Mouse (Mus musculus) Patski (cell line): Measurements from ENCODE around the gene Arhgap10. TPM values are rescaled to one million over a fixed set of nuclear protein-coding genes. Genes with fewer than 3 reads are reported as not detected.

Experiments used
- ATAC-seq: fragments of 100-300 bp; one replicate; pipeline ENCODE4 v1.8.0; 2021
- CTCF ChIA-PET: fragments of 350-600 bp; sonication (Branson Sonifier 250); formaldehyde crosslinking; loops from one replicate; lab custom pipeline; 2022; ENCODE audit warnings: inconsistent platforms; lab: Charles Lee
- POLR2A ChIA-PET: fragments of 350-600 bp; sonication (Branson Sonifier 250); formaldehyde crosslinking; loops from one replicate; lab custom pipeline; 2022; ENCODE audit warnings: antibody characterized with exemption, inconsistent platforms; lab: Charles Lee
- DNase-seq: peaks from one replicate; pipeline ENCODE4 v3.0.0-alpha.2; 2011; ENCODE audit warnings: low read depth, low spot score
- H3K27me3 ChIP-seq: fragments of 371-371 bp; one replicate; pipeline ENCODE4 v1.5.1; 2021
- CTCF ChIP-seq: fragments of 100-300 bp; IDR thresholded peaks from one replicate; pipeline ENCODE4 v1.5.1; 2021
- in situ Hi-C: fragments of 300-500 bp; cut with MboI; formaldehyde crosslinking; loops from 3 replicates; pipeline ENCODE4 v1.11.1; 2018; ENCODE audit warnings: low pct_unique_long_range_greater_than_20kb, mixed read lengths
- polyA plus RNA-seq: library from polyadenylated mRNA; unstranded; gene quantifications from one replicate; pipeline ENCODE4 v1.2.3, GENCODE M21; 2021

The Arhgap10 gene
- polyA plus RNA-seq, 1 experiment from 2014 or later, result 45.5 TPM

- ChIA-PET CTCF (interaction anchor here (0.9 kb wide), 1 partner anchor 159 kb away, joined by 3 read pairs; no protein-coding TSS in a partner anchor), POLR2A (no interaction called here)
- DNase-seq (peak; percentile 27), ATAC-seq (peak; percentile 68)
- no peaks in the 10 kb centered on the region for H3K27me3 ChIP-seq
- in situ Hi-C loops, result no loop called here
- TF ChIP-seq CTCF, result no peak
Measured at GRCm38 (mm10) chr8:77262216-77263009, 255.3 kb downstream of the Arhgap10 start.

- POLR2A ChIA-PET, result no interaction called here
Measured at GRCm38 (mm10) chr8:77261215-77261614, 256.5 kb downstream of the Arhgap10 start.

GRCm38 (mm10) chr8:77257085-77257451, 260.7 kb downstream of the Arhgap10 start:
- DNase-seq, result no peak
- POLR2A ChIA-PET, result no interaction called here
- ATAC-seq, result no peak

More at GRCm38 (mm10) chr8:77261215-77261614, 256.5 kb downstream of the Arhgap10 start:
- in situ Hi-C loops, result no loop called here
- no peaks in the 10 kb centered on the region for H3K27me3 ChIP-seq
- CTCF ChIA-PET, result interaction anchor here (0.9 to 1.6 kb wide), 2 partner anchors 17 to 158 kb away, joined by 3 to 5 read pairs; no protein-coding TSS in a partner anchor
- DNase-seq (no peak), ATAC-seq (no peak)
- no peak for TF ChIP-seq CTCF

GRCm38 (mm10) chr8:77256450-77257084, 261.2 kb downstream of the Arhgap10 start:
- no peaks in the 10 kb centered on the region for H3K27me3 ChIP-seq
- no peak for TF ChIP-seq CTCF
- ATAC-seq (no peak), DNase-seq (no peak)
- POLR2A ChIA-PET, result no interaction called here
- in situ Hi-C loops, result no loop called here
- CTCF ChIA-PET, result interaction anchor here (0.9 to 1.1 kb wide), 2 partner anchors 49 to 94 kb away, joined by 3 read pairs; no protein-coding TSS in a partner anchor

More at GRCm38 (mm10) chr8:77257085-77257451, 260.7 kb downstream of the Arhgap10 start:
- no peaks in the 10 kb centered on the region for H3K27me3 ChIP-seq
- in situ Hi-C loops, result no loop called here
- no peak for TF ChIP-seq CTCF
- CTCF ChIA-PET, result interaction anchor here (0.9 to 1.1 kb wide), 2 partner anchors 50 to 93 kb away, joined by 3 read pairs; no protein-coding TSS in a partner anchor

- no peaks in the 10 kb centered on the region for H3K27me3 ChIP-seq
- ChIA-PET POLR2A (no interaction called here), CTCF (no interaction called here)
- ATAC-seq (no peak), DNase-seq (no peak)
- TF ChIP-seq CTCF, result no peak
- in situ Hi-C loops, result no loop called here
Measured at GRCm38 (mm10) chr8:77254466-77254865, 263.3 kb downstream of the Arhgap10 start.

- in situ Hi-C loops, result no loop called here
- TF ChIP-seq CTCF, result no peak
Measured at GRCm38 (mm10) chr8:77251134-77251533, 266.6 kb downstream of the Arhgap10 start.

GRCm38 (mm10) chr8:77250094-77250493, 267.7 kb downstream of the Arhgap10 start:
- in situ Hi-C loops, result no loop called here

More at GRCm38 (mm10) chr8:77251134-77251533, 266.6 kb downstream of the Arhgap10 start:
- CTCF ChIA-PET, result no interaction called here
- ATAC-seq, result no peak
- H3K27me3 ChIP-seq, result no peaks in the 10 kb centered on the region
- DNase-seq, result no peak
- POLR2A ChIA-PET, result no interaction called here

GRCm38 (mm10) chr8:77241381-77241780, 276.4 kb downstream of the Arhgap10 start:
- POLR2A ChIA-PET, result no interaction called here
- ATAC-seq, result no peak
- no peaks in the 10 kb centered on the region for H3K27me3 ChIP-seq
- DNase-seq, result no peak
- CTCF ChIA-PET, result interaction anchor here (3.0 kb wide), 1 partner anchor 9 kb away, joined by 7 read pairs; no protein-coding TSS in a partner anchor
- TF ChIP-seq CTCF, result no peak
- in situ Hi-C loops, result no loop called here

More at GRCm38 (mm10) chr8:77250094-77250493, 267.7 kb downstream of the Arhgap10 start:
- ChIA-PET CTCF (interaction anchor here (1.0 kb wide), 1 partner anchor 9 kb away, joined by 3 read pairs; no protein-coding TSS in a partner anchor), POLR2A (no interaction called here)
- H3K27me3 ChIP-seq, result no peaks in the 10 kb centered on the region
- TF ChIP-seq CTCF, result no peak
- peak; percentile 56 for DNase-seq
- peak; percentile 58 for ATAC-seq

GRCm38 (mm10) chr8:77239462-77239861, 278.3 kb downstream of the Arhgap10 start:
- no peak for ATAC-seq

GRCm38 (mm10) chr8:77236701-77237100, 281.1 kb downstream of the Arhgap10 start:
- ATAC-seq (no peak), DNase-seq (no peak)
- TF ChIP-seq CTCF, result no peak
- in situ Hi-C loops, result no loop called here
- ChIA-PET POLR2A (no interaction called here), CTCF (no interaction called here)
- H3K27me3 ChIP-seq, result no peaks in the 10 kb centered on the region

More at GRCm38 (mm10) chr8:77239462-77239861, 278.3 kb downstream of the Arhgap10 start:
- TF ChIP-seq CTCF, result no peak
- CTCF ChIA-PET, result interaction anchor here (0.7 to 1.6 kb wide), 2 partner anchors 20 to 32 kb away, joined by 3 to 4 read pairs; no protein-coding TSS in a partner anchor
- H3K27me3 ChIP-seq, result no peaks in the 10 kb centered on the region
- POLR2A ChIA-PET, result interaction anchor here (0.9 kb wide), 1 partner anchor 13 kb away, joined by 3 read pairs; no protein-coding TSS in a partner anchor
- no peak for DNase-seq
- in situ Hi-C loops, result no loop called here
